Mouse (Mus musculus): ENCODE data around the gene Prmt1.

- TF ChIP-seq CTCF (IDR thresholded peaks at IDR 0.05; ENCODE audit: extremely low read depth, insufficient read depth, low read length) (peak; percentile 45; the same call in 1 of the 2 replicates), POLR2A (IDR thresholded peaks at IDR 0.05; ENCODE audit: extremely low read depth, insufficient read depth, low read length) (no peak)
Observed at GRCm38 (mm10) chr7:44955628-44956027, 30.7 kb downstream of the Prmt1 start.
